Mouse (Mus musculus): ENCODE measurements around the gene Ppat.

GRCm38 (mm10) chr5:76950343-76951105 is 854 bp downstream of the Ppat start:
- TF ChIP-seq CTCF (IDR thresholded peaks at IDR 0.05; ENCODE audit: control insufficient read depth, insufficient read depth, low read length) (no peak), POLR2A (IDR thresholded peaks at IDR 0.05; ENCODE audit: borderline replicate concordance, control insufficient read depth, low read depth, low read length) (no peak)

Measured in bone marrow, adult 2 months (tissue).